Mouse (Mus musculus) bone marrow, adult 2 months (tissue): ENCODE measurements at regions not wholly inside any gene's neighbourhood (a gene's known extent, or its start where the extent isn't known, plus 50 kb on each side); places are given as distances from the start of the nearest gene placed in this dataset.
"Not testable (repeated sequence)": the region's sequence is repeated elsewhere in the genome, so short reads cannot be mapped to it uniquely, and the experiment has no call there.

Experiments
- CTCF ChIP-seq: fragments of 200-500 bp; IDR thresholded peaks from 2 replicates; pipeline ENCODE4 v1.5.1; 2011; ENCODE audit warnings: low read length, control low read depth; ENCODE audit not compliant: control insufficient read depth, insufficient read depth
- POLR2A ChIP-seq: fragments of 200-500 bp; IDR thresholded peaks from 2 replicates; pipeline ENCODE4 v1.6.1; 2011; ENCODE audit warnings: low read depth, mild to moderate bottlenecking, control low read depth, low read length, borderline replicate concordance; ENCODE audit not compliant: control insufficient read depth

DNA sequence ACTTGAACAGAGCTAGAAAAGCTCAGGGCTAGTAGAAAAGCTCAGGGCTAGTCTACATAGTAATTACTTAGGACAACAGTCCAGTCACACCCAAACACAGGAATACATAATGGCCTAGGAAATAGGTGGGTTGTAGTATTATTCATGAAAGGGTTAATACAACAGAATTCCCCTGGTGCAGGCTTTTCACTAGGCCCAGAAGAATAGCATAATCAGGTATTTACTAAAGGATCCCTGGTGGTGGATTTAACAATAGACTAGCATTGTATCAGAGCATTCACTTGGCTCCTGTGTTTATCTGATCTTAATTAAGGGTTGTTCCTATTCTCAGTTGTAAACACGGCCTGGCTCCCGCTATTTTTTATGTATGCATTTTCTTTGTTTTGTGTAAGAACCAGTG, 1206.5 kb downstream of the 9330182O14Rik start:
- not testable (repeated sequence) for TF ChIP-seq CTCF, POLR2A
